Mouse (Mus musculus) retina, embryonic 14.5 days (tissue): ENCODE measurements around the gene Ptma.
A peak's percentile ranks its signal among the peaks of the same experiment; 100 is the strongest.
"Not testable (repeated sequence)": the region's sequence is repeated elsewhere in the genome, so short reads cannot be mapped to it uniquely, and the experiment has no call there.

Experiments
- DNase-seq: peaks from one replicate; pipeline ENCODE4 v3.0.0-alpha.2; 2015; ENCODE audit warnings: low spot score

Gene Ptma

DNA sequence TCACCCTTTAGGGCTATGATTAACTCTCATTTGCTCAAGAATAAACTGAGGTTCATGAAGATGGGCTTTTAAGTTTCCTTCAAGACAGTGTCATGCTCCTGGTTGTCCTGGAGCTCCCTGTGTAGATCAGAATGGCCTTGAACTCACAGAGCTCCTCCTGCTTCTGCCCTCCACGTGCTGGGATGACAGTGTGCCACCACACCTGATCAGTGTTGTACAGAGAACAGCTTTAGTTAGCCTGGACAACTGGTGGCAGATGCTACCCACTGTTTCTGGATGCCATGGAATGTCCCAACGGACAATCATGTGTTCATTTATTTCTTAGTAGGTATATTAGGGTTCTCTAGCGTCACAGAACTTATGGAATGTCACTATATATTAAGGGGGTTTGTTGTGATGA lies 9.4 kb upstream of the Ptma start:
- no peak for DNase-seq

DNA sequence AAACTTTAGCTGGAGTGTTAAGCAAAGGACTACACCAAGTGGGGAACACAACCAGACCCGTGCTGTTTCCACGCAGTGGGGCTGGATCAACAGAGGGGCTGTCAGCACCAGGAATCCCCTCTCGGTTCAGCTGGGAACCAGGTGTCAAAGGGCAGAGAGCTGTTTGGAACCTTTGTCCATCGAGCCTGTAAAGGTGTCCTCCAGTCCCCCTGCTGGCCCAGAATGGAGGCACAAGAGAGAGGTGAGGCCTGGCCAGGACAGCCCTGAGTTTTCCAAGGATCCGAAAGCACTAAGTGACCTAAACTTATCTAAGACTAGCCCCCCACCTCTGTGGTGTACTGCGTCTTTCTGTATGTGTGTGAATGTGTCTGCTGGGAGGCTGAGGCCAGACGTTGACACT lies 6.2 kb upstream of the Ptma start:
- DNase-seq: peak; percentile 69

GRCm38 (mm10) chr1:86522286-86522871 lies 4.1 kb upstream of the Ptma start:
- no peak for DNase-seq

GRCm38 (mm10) chr1:86523776-86524618 lies 2.5 kb upstream of the Ptma start:
- DNase-seq: no peak

DNA sequence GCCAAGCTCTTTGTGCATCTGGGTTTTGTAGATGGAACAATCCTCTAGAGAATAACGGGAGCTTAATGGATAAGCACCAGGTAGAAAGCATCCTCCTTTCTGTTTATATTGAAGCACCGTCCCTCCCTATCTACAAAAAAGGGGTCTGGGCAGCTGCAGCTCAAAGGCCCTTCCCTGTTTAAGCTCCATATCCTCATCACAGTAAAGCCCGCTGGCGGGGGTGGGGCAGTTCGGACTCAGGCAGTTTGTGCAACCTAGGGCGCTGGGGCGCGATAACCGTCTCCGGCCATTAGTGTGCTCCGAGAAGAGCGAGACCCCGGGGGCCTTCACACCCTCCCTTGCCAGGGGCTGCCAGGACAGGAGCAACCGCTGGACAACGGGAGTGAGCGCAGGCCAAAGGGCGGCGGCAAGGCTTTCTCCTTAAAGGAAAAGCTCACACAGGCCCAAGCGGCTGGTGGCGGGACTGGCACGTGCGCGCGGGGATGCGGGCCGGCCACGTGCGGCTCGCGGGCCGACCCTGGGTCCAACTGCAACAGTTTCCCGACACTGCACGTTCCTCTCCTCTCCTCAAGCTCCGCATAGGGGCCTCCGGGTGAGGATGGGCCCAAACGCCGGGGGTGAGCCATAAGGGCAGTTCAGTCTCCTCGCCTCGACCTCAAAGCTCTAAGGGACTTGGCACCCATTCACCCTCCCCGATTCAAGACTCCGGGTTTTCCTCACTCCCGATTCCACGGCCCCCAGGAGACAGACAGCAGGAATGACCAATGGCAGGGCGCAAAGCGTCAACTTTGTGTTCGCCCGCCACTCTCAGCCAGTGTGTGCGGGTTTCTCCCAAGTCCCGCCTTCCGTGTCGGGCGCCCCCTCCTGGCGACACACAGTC lies 1.7 kb upstream of the Ptma start:
- DNase-seq: peak; percentile 99

- peak; percentile 80 for DNase-seq
Observed at GRCm38 (mm10) chr1:86525499-86526115, 919 bp upstream of the Ptma start.

GRCm38 (mm10) chr1:86526789-86527598 lies 468 bp downstream of the Ptma start:
- peak; percentile 44 for DNase-seq

DNA sequence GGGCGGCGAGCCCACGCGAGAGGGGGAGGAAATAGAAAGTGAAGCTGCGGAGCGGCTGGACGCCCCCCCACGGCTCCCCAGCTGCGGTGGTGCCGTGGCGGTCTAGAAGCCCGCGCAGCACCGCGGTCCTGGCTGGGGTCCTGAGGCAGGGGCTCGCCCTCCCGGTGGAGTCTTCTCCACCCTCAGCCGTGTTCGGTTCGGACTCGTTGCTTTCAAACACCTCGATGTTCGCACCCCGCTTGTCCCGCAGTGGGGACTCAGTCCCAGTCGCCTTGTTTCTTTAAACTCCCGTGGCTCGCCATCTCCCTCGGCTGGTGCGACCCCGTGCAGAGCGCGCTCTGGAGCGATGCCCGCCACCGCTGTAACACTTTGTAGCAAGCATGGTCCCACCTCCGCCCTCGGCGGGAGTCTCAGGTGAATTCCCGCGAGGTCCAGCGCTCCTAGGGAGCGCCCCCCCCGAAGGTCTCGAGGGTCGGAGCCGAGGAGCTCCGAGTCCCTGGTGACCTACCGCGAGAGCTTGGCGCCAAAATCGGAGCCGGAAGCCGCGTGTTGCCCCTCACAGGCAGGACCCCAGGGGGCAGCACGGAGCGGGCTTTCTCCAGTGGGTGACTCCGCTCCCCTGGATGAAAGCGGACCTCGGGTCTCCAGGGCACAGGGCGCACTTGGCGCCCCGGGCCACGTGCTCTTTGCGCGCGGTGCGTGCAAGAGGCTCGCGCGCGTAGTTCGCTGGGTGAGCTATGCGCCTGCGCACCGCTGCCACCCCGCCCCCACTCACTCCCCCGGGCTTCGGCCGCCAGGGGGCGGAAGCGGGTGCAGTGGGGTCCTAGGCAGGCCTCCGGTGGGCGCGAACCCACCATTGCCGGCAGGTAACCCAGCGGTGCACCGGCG lies 1.3 kb downstream of the Ptma start:
- DNase-seq: peak; percentile 92

GRCm38 (mm10) chr1:86528571-86529180 lies 2.1 kb downstream of the Ptma start:
- no peak for DNase-seq

DNA sequence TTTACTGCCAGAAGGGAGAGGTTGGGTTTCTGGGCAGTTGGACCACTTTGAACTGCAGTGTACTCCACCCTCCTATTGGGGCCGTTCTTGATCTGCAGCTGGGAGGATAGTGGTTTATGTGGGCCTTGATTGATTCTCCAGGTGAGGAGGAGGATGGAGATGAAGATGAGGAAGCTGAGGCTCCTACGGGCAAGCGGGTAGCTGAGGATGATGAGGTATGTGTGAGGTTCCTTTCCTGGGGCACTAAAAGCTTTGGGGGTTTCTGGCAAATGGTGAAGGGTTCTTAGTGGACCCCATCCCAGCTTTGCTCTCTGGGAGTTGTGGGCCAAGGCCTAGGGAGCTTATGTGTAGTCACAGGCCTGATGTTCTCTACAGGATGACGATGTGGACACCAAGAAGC lies 3.1 kb downstream of the Ptma start:
- DNase-seq: no peak

- DNase-seq: peak; percentile 51
Observed at GRCm38 (mm10) chr1:86530871-86531546, 4.5 kb downstream of the Ptma start.

DNA sequence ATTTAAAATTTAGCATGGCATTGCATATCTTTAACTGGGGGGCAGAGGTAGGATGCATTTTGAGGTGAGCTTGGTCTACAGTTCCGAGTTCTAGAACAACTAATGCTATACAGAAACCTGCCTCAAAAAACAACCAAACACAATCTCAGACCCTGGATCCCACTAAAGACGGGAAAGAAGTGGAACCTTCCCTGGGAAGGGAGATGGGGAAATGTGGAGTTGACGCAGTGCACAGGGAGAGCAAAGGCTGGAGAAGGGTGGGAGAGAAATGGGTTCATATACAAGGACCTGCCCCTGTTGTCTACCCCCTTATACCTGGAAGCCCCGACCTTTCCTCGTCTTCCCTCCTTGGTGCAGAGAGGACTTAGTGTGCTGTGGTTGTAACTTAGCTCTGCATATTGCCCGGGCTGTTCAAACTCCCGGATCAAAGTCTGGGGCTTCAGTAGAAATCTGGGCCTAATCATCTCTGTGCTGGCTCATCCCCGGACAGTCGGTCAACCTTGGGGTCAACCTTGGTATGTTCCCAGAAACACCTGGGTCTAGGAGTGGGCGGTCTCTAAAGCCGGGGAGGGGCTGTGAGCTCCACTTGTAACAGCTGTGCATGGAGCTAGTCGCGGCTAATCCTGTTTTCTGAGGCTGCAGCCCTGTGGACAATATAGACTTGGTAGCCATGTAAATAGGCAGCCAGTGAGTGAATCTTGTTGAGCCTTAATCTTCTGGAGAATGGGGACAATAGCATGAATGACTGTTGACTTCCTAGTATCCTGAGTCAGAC lies 5.2 kb downstream of the Ptma start:
- DNase-seq: peak; percentile 45

DNA sequence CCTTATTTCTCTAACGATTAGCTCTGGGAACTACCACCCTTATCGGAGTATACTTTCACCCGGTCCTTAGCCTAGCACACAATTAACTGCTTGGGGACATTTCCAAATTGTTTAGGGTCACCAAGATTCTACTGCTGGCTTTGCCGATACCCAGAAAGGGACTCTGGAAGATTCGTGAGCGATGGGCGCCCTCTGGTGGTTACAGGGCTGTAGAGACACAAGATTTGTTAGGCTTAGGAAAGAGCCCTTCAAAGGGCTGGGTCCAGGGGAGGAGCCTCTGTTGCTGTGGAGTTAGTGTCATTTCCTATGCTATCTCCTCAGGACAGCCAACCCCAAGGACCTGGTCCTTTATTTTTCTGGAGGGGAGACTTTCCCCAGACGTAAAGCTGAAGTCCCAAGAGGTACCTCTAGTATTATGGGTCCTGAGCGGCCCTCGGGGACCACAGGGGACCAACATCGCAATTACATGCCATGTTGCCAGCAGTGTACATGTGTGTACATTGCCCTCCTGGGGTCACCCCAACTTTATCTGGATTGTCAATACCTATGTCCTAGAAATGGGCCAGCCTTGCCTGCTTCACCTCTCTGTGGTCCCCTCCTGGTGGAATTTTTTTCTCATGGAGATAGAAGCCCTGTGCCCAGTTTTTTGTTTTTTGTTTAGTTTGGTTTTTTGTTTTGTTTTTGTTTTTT lies 6.0 kb downstream of the Ptma start:
- peak; percentile 98 for DNase-seq

DNA sequence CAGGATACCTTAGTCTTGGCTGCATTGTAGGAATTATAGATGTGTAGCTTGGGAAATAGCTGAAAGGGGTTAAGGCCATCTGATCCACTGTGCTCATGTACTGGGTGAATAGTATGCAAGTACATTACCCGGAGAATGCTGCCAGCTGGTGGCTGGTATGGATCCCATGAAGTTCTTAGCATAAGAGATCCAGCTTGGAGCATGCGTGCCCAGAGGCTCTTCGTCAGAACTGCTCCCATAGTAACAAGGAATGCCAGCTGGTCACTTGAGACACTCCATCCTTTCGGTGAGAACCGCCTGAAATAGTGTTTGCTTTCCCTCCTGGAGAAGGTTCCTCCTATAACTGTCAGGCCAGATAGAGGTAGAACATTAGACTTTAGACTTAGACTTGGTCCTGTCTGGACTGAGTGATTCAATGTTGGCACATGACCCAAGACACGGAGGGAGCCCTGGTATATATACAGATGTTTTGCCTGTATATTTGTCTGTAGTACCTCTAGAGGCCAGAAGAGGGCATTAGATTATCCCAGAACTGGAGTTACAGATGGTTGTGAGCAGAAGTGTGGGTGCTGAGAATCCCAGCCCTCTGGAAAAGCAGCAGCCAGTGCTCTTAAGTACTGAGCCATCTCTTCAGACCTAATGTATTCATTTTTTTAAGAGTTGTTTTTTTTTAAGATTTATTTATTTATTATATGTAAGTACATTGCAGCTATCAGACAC lies 7.0 kb downstream of the Ptma start:
- DNase-seq: peak; percentile 43

DNA sequence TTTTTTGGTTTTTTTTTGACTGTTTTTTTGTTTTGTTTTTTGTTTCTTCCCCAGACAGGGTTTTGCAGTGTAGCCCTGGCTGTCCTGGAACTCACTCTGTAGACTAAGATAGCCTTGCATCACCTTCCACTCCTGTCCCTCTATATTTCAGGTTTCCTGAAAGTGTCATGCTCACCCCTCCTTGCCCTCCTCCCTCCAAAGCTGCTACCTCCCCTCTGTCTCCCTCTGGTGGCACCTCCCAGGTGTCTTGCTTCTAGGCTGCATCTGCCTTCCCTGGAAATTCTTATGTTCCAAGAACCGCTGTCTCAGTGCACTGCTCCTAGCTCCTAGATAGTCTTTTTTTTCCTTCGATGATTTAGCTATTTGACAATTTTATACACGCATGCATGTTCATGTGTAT lies 11.9 kb downstream of the Ptma start:
- DNase-seq: no peak

DNA sequence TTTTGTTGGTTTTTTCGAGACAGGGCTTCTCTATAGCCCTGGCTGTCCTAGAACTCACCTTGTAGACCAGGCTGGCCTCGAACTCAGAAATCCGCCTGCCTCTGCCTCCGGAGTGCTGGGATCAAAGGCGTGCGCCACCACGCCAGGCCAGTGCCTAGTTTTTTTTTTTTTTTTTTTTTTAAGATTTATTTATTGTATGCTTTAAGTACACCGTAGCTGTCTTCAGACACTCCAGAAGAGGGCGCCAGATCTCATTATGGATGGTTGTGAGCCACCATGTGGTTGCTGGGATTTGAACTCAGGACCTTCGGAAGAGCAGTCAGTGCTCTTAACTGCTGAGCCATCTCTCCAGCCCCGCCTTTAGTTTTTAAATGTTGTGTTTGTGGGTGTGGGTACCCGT lies 13.1 kb downstream of the Ptma start:
- DNase-seq: not testable (repeated sequence)

GRCm38 (mm10) chr1:86542584-86542983 lies 16.1 kb downstream of the Ptma start:
- DNase-seq: no peak
